Mouse (Mus musculus) lung, adult 2 months (tissue): Measurements from ENCODE around the gene Atp5e.

Source experiments
- CTCF ChIP-seq: fragments of 200-500 bp; IDR thresholded peaks from 2 replicates; pipeline ENCODE4 v1.5.1; 2011; ENCODE audit warnings: mild to moderate bottlenecking, low read length, control low read depth; ENCODE audit not compliant: insufficient read depth
- POLR2A ChIP-seq: fragments of 200-500 bp; IDR thresholded peaks from 2 replicates; pipeline ENCODE4 v1.6.1; 2011; ENCODE audit warnings: low read depth, mild to moderate bottlenecking, control low read depth, low read length, borderline replicate concordance; ENCODE audit errors: extremely low read depth

GRCm38 (mm10) chr2:174509825-174510224 is 45.9 kb upstream of the Atp5e start:
- TF ChIP-seq CTCF = no peak
- no peak for TF ChIP-seq POLR2A
